8 mouse cellular contexts compared by ENCODE assay signal in the genomic region with DNA sequence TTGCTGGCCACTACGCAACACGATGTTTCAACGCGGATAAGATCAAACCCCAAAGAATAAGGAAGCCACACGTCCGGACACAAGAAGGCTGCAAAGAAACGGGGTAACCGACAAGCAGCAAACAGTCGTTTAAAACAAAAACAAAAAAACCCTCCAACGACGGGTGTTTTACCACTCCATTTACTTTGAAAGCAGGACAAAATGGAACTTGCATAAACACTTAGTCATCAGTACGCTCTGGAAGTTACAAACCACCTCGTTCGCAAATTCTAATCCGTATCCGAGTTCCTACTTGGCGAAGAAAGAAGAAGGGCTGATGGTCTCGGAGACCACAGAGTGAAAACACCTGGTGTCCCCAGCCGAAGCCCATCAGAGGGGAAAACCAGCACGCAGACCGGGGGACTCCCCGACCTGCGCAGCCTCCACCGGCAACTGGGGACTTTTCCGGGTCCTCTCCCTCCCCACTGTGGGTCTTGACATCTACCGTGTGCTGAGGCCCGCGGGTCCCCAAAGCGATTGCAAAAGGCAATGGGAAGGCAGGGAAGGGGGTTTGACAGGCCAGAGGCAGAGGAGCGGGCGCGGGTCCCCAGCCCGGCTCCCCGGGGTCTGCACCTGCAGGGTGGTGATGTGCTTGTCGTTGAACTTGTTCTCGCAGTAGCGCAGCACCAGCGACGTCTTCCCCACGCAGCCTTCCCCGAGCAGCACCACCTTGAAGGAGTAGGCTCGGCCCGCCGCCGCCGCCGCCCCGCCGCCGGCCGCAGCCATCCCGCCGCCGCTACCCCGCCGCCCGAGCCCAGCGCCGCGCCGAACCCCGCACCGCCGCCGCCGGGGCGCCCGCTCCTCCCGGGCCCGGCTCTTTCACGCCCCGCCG. TPM values are rescaled to one million over a fixed set of nuclear protein-coding genes. Genes with fewer than 3 reads are reported as not detected.
DNase-seq lines count a peak whose midpoint lies in the region; ATAC-seq and TF ChIP-seq lines count a peak whose summit lies in the region.

No protein-coding gene starts in this region.

- H3K4me3 ChIP-seq in MEL (ENCODE audit: control insufficient read depth in 1 of 2, insufficient read depth in 1 of 2, low read depth in 2 of 2, low read length in 2 of 2): peak overlapping the region; percentile 70 to 94
- H3K4me3 ChIP-seq in heart, embryonic 16.5 days (ENCODE audit: low read length): peak overlapping the region; percentile 90
- H3K4me3 ChIP-seq in limb, embryonic 10.5 days: peak overlapping the region; percentile 74
- H3K4me3 ChIP-seq in stomach, embryonic 15.5 days (replicated peaks): peak overlapping the region; percentile 91

- H3K27ac ChIP-seq in MEL (ENCODE audit: control insufficient read depth, low read depth, low read length): peak overlapping the region; percentile 70
- peak overlapping the region; percentile 95 for H3K27ac ChIP-seq in heart, embryonic 16.5 days (ENCODE audit: low read length)
- H3K27ac ChIP-seq in limb, embryonic 10.5 days: peak overlapping the region; percentile 94
- peak overlapping the region; percentile 96 for H3K27ac ChIP-seq in stomach, embryonic 15.5 days

- ATAC-seq in heart, embryonic 16.5 days (replicated peaks; ENCODE audit: extremely low read depth, insufficient read depth, low FRiP score): peak; percentile 56
- ATAC-seq in megakaryocyte-erythroid progenitor cell, adult 5-6 weeks (replicated peaks; ENCODE audit: low FRiP score, low TSS enrichment, poor library complexity, severe bottlenecking): peak; percentile 39
- peak; percentile 61; the same call in 1 of the 2 replicates for ATAC-seq in stomach, embryonic 15.5 days (ENCODE audit: insufficient read depth, low FRiP score, low read depth)

- DNase-seq in frontal cortex, postnatal 14 days (ENCODE audit: low spot score in 2 of 2): peak; percentile 8 to 19
- DNase-seq in frontal cortex, postnatal 25 days (ENCODE audit: low spot score in 2 of 2): no peak
- DNase-seq in MEL (ENCODE audit: low read depth, low spot score): peak; percentile 74
- DNase-seq in embryo, embryonic 9.5 days (ENCODE audit: extremely low spot score): peak; percentile 51
- no peak for DNase-seq in limb, embryonic 10.5 days (ENCODE audit: low spot score)

- TF ChIP-seq EP300 in MEL (IDR thresholded peaks at IDR 0.05; ENCODE audit: low read depth in 1 of 2, low read length in 2 of 2): no peak; a peak in 1 of 4 replicates

- WGBS in heart, embryonic 16.5 days: under 1% methylated on average over 54 of the region's 73 CpGs
- 4% methylated on average over 73 of the region's 73 CpGs for WGBS in limb, embryonic 10.5 days
- under 1% methylated on average over 48 of the region's 73 CpGs for WGBS in stomach, embryonic 15.5 days

- H3K4me2 ChIP-seq in heart, embryonic 16.5 days (ENCODE audit: low read depth, low read length): peak overlapping the region; percentile 78
- peak overlapping the region; percentile 75 for H3K4me2 ChIP-seq in stomach, embryonic 15.5 days

- peak overlapping the region; percentile 89 for H3K9ac ChIP-seq in MEL (ENCODE audit: control insufficient read depth, low read depth, low read length, poor library complexity, severe bottlenecking)
- peak overlapping the region; percentile 98 for H3K9ac ChIP-seq in heart, embryonic 16.5 days (ENCODE audit: low read length)
- peak overlapping the region; percentile 89 for H3K9ac ChIP-seq in stomach, embryonic 15.5 days

- no peaks in the 10 kb centered on the region for H3K27me3 ChIP-seq in MEL (ENCODE audit: control insufficient read depth in 1 of 2, insufficient read depth in 2 of 2, low read length in 2 of 2)
- no peaks in the 10 kb centered on the region for H3K27me3 ChIP-seq in heart, embryonic 16.5 days (ENCODE audit: control insufficient read depth, insufficient read depth, low read length)
- no peaks in the 10 kb centered on the region for H3K27me3 ChIP-seq in limb, embryonic 10.5 days (ENCODE audit: low read depth, poor library complexity, severe bottlenecking)
- no peaks in the 10 kb centered on the region for H3K27me3 ChIP-seq in stomach, embryonic 15.5 days (replicated peaks)

- no peaks in the 10 kb centered on the region for H3K9me3 ChIP-seq in MEL (replicated peaks; ENCODE audit: insufficient read depth, low read length)
- no peaks in the 10 kb centered on the region for H3K9me3 ChIP-seq in heart, embryonic 16.5 days (replicated peaks; ENCODE audit: control insufficient read depth, low read length)
- H3K9me3 ChIP-seq in limb, embryonic 10.5 days (replicated peaks): no peaks in the 10 kb centered on the region
- H3K9me3 ChIP-seq in stomach, embryonic 15.5 days: no peaks in the 10 kb centered on the region

- peak in 1 of 2 experiments; percentile 55; a peak in 2 of 4 replicates for TF ChIP-seq POLR2A in MEL (IDR thresholded peaks at IDR 0.05; ENCODE audit: control insufficient read depth in 1 of 2, insufficient read depth in 1 of 2, low read depth in 1 of 2, low read length in 2 of 2, poor library complexity in 1 of 2)

- TF ChIP-seq RAD21 in MEL (IDR thresholded peaks at IDR 0.05; ENCODE audit: low read depth, low read length): no peak

- TF ChIP-seq CTCF in MEL (IDR thresholded peaks at IDR 0.05 in 2 of 3, conservative IDR thresholded peaks at IDR 0.05 in 1 of 3; ENCODE audit: control insufficient read depth in 1 of 3, insufficient read depth in 1 of 3, low read depth in 2 of 3, low read length in 3 of 3, poor library complexity in 1 of 3, severe bottlenecking in 1 of 3): no peak

- peaks cover 8 to 30% of the 10 kb centered on the region in 2 experiments for H3K4me1 ChIP-seq in MEL (ENCODE audit: control insufficient read depth in 1 of 2, insufficient read depth in 2 of 2, low read length in 2 of 2)
- H3K4me1 ChIP-seq in heart, embryonic 16.5 days (ENCODE audit: control insufficient read depth, insufficient read depth, low read length): peaks cover 47% of the 10 kb centered on the region
- H3K4me1 ChIP-seq in limb, embryonic 10.5 days: peaks cover 32% of the 10 kb centered on the region
- H3K4me1 ChIP-seq in stomach, embryonic 15.5 days: peaks cover 10% of the 10 kb centered on the region; the same call in 1 of the 2 replicates

- peaks cover 42% of the 10 kb centered on the region for H3K79me2 ChIP-seq in MEL (ENCODE audit: control insufficient read depth, insufficient read depth, low read length, poor library complexity)

- H3K36me3 ChIP-seq in MEL (ENCODE audit: control insufficient read depth in 1 of 2, insufficient read depth in 2 of 2, low read length in 2 of 2): peaks cover 0 to 28% of the 10 kb centered on the region in 2 experiments; a peak in 2 of 4 replicates
- no peaks in the 10 kb centered on the region for H3K36me3 ChIP-seq in heart, embryonic 16.5 days (ENCODE audit: control insufficient read depth, insufficient read depth)
- H3K36me3 ChIP-seq in limb, embryonic 10.5 days: peaks cover 10% of the 10 kb centered on the region; the same call in 1 of the 2 replicates
- no peaks in the 10 kb centered on the region for H3K36me3 ChIP-seq in stomach, embryonic 15.5 days

TF ChIP-seq in MEL, 35 proteins besides CTCF, POLR2A, EP300 and RAD21:
- TF ChIP-seq USF1 (IDR thresholded peaks at IDR 0.05; ENCODE audit: low read depth, low read length) (no peak), NRF1 (IDR thresholded peaks at IDR 0.05; ENCODE audit: insufficient read depth, low read depth, low read length, poor library complexity, severe bottlenecking) (peak; percentile 44; the same call in 1 of the 2 replicates), SIN3A (IDR thresholded peaks at IDR 0.05; ENCODE audit: low read length) (peak; percentile 77), KAT2A (conservative IDR thresholded peaks at IDR 0.05; ENCODE audit: low read depth, low read length) (no peak), CHD1 (IDR thresholded peaks at IDR 0.05; ENCODE audit: low read depth, low read length) (no peak), ETS1 (IDR thresholded peaks at IDR 0.05; ENCODE audit: low read depth, low read length) (peak; percentile 55; the same call in 1 of the 2 replicates), TCF12 (IDR thresholded peaks at IDR 0.05; ENCODE audit: low read depth, low read length) (no peak), MYC (IDR thresholded peaks at IDR 0.05; ENCODE audit: low read depth, low read length) (peak; percentile 59; the same call in 1 of the 2 replicates), NELFE (IDR thresholded peaks at IDR 0.05; ENCODE audit: low read depth, low read length) (peak; percentile 50; the same call in 1 of the 2 replicates), ELF1 (IDR thresholded peaks at IDR 0.05; ENCODE audit: low read depth, low read length) (peak; percentile 53; the same call in 1 of the 2 replicates), RCOR1 (IDR thresholded peaks at IDR 0.05; ENCODE audit: low read depth, low read length) (no peak), GATA1 (IDR thresholded peaks at IDR 0.05; ENCODE audit: low read depth, low read length) (peak; percentile 64)

RNA-seq across cellular contexts. Expression of gene Rab21, which starts 0.6 kb away (rescaled TPM):
- 12.9 and 15.5 TPM in 2 replicates for total RNA-seq in MEL (2012; rRNA removed)
- polyA plus RNA-seq in MEL (2012; ENCODE audit: insufficient read depth in 1 of 2, insufficient read length in 2 of 2, low read depth in 1 of 2, low replicate concordance in 2 of 2, missing spikeins in 1 of 2): 10 to 100 TPM; 20.9 to 31.5 TPM
- polyA plus RNA-seq in heart, embryonic 16.5 days (2015; fragmentation: Nextera tagmentation; extraction: Ambion mirVana): 4.7 and 6.0 TPM in 2 replicates
- 2.2 and 2.6 TPM in 2 replicates for polyA plus RNA-seq in limb, embryonic 10.5 days (2016; fragmentation: Nextera tagmentation; extraction: Ambion mirVana)
- total RNA-seq in megakaryocyte-erythroid progenitor cell, adult 5-6 weeks (2014; fragmentation: Nextera tagmentation): 26.5 and 29.9 TPM in 2 replicates
- 25.1 and 40.5 TPM in 2 replicates for total RNA-seq in megakaryocyte-erythroid progenitor cell, adult 5-6 weeks (2017)
- 9.7 and 12.2 TPM in 2 replicates for polyA plus RNA-seq in stomach, embryonic 15.5 days (2015; fragmentation: Nextera tagmentation; extraction: Ambion mirVana)

RNA-seq across cellular contexts. Expression of gene Tmem19, which starts 47.5 kb away (rescaled TPM):
- total RNA-seq in MEL (2012; rRNA removed): 10.7 and 12.1 TPM in 2 replicates
- polyA plus RNA-seq in MEL (2012; ENCODE audit: insufficient read depth in 1 of 2, insufficient read length in 2 of 2, low read depth in 1 of 2, low replicate concordance in 2 of 2, missing spikeins in 1 of 2): 10 to 100 TPM in 1 of 2 experiments, not detected in 1; 16.6 TPM
- polyA plus RNA-seq in heart, embryonic 16.5 days (2015; fragmentation: Nextera tagmentation; extraction: Ambion mirVana): 20.1 and 23.9 TPM in 2 replicates
- 21.2 and 26.2 TPM in 2 replicates for polyA plus RNA-seq in limb, embryonic 10.5 days (2016; fragmentation: Nextera tagmentation; extraction: Ambion mirVana)
- 10.5 and 10.9 TPM in 2 replicates for total RNA-seq in megakaryocyte-erythroid progenitor cell, adult 5-6 weeks (2014; fragmentation: Nextera tagmentation)
- total RNA-seq in megakaryocyte-erythroid progenitor cell, adult 5-6 weeks (2017): 10.1 and 14.7 TPM in 2 replicates
- polyA plus RNA-seq in stomach, embryonic 15.5 days (2015; fragmentation: Nextera tagmentation; extraction: Ambion mirVana): 27.4 and 30.8 TPM in 2 replicates

Comparison
In these comparisons a context has a peak if more than half of its experiments do, and no peak if none do; other contexts are left out.
1. DNase-seq: peak in frontal cortex, postnatal 14 days (2 of 2), MEL (single experiment) and embryo, embryonic 9.5 days (single experiment); none in frontal cortex, postnatal 25 days (0 of 2) and limb, embryonic 10.5 days (single experiment).
2. Peak in every context shown above with its lines, with median percentiles within 50 percentile points of each other: H3K27ac ChIP-seq, H3K4me3 ChIP-seq, H3K9ac ChIP-seq and ATAC-seq.